Mouse (Mus musculus): Measurements from ENCODE around the gene Slc24a4.

GRCm38 (mm10) chr12:102092342-102093094 is 36.0 kb upstream of the Slc24a4 start:
- TF ChIP-seq CTCF (IDR thresholded peaks at IDR 0.05; ENCODE audit: extremely low read depth, insufficient read depth, low read length) (no peak), POLR2A (IDR thresholded peaks at IDR 0.05; ENCODE audit: extremely low read depth, insufficient read depth, low read length) (no peak)

Data from cortical plate, adult 2 months (tissue).